Mouse (Mus musculus): ENCODE data around the gene Gm8271. TPM values are rescaled to one million over a fixed set of nuclear protein-coding genes. Genes with fewer than 3 reads are reported as not detected.
"Not testable (repeated sequence)": the region's sequence is repeated elsewhere in the genome, so short reads cannot be mapped to it uniquely, and the experiment has no call there.

Gene Gm8271
- not detected in 2 replicates for polyA plus RNA-seq (2016; fragmentation: Nextera tagmentation; extraction: Ambion mirVana)

GRCm38 (mm10) chr14:5185493-5185892 lies at the start of gene Gm8271:
TSS of gene Gm8271 (plus strand) at chr14:5185793.
- H3K4me1 ChIP-seq; H3K36me3 ChIP-seq (replicated peaks); H3K27ac ChIP-seq; DNase-seq (ENCODE audit: extremely low spot score, low spot score); H3K4me3 ChIP-seq; H3K9me3 ChIP-seq; H3K27me3 ChIP-seq (ENCODE audit: poor library complexity, severe bottlenecking): not testable (repeated sequence)
- WGBS: no CpG with 5 or more reads among the region's 3 CpGs

- H3K9me3 ChIP-seq; H3K27ac ChIP-seq; H3K4me3 ChIP-seq; DNase-seq (ENCODE audit: extremely low spot score, low spot score); H3K4me1 ChIP-seq; H3K36me3 ChIP-seq (replicated peaks); H3K27me3 ChIP-seq (ENCODE audit: poor library complexity, severe bottlenecking): not testable (repeated sequence)
- WGBS: no CpG with 5 or more reads among the region's 1 CpGs
These were observed 21.4 kb upstream of the Gm8271 start, which contains the start of gene Gm3317 for GRCm38 (mm10) chr14:5164235-5164634. TSS of gene Gm3317 (plus strand) at chr14:5164535.

Other genes with a start within 250 kb of the Gm8271 start
- gene Gm8297, start 201.9 kb upstream of the Gm8271 start, polyA plus RNA-seq (2016; fragmentation: Nextera tagmentation; extraction: Ambion mirVana): not detected in 2 replicates
- not detected in 2 replicates for gene Gm3298, start 169.9 kb upstream of the Gm8271 start, polyA plus RNA-seq (2016; fragmentation: Nextera tagmentation; extraction: Ambion mirVana)
- not detected in 2 replicates for gene 4930555G01Rik, start 135.2 kb upstream of the Gm8271 start, polyA plus RNA-seq (2016; fragmentation: Nextera tagmentation; extraction: Ambion mirVana)
- gene Gm8281, start 114.8 kb upstream of the Gm8271 start, polyA plus RNA-seq (2016; fragmentation: Nextera tagmentation; extraction: Ambion mirVana): 1.7 and 2.5 TPM in 2 replicates
- gene Gm8279, start 54.3 kb upstream of the Gm8271 start, polyA plus RNA-seq (2016; fragmentation: Nextera tagmentation; extraction: Ambion mirVana): not detected in 2 replicates
- not detected in 2 replicates for gene Gm3317, start 21.3 kb upstream of the Gm8271 start, polyA plus RNA-seq (2016; fragmentation: Nextera tagmentation; extraction: Ambion mirVana)
- not detected in 2 replicates for gene Gm3526, start 74.8 kb downstream of the Gm8271 start, polyA plus RNA-seq (2016; fragmentation: Nextera tagmentation; extraction: Ambion mirVana)
- not detected in 2 replicates for gene Gm3542, start 149.1 kb downstream of the Gm8271 start, polyA plus RNA-seq (2016; fragmentation: Nextera tagmentation; extraction: Ambion mirVana)
- 0.09 TPM in 1 of 2 replicates, not detected in the other for gene Gm3500, start 203.3 kb downstream of the Gm8271 start, polyA plus RNA-seq (2016; fragmentation: Nextera tagmentation; extraction: Ambion mirVana)